Mouse (Mus musculus) neural tube, embryonic 13.5 days (tissue): Measurements from ENCODE around the gene Carnmt1. TPM values are rescaled to one million over a fixed set of nuclear protein-coding genes. Genes with fewer than 3 reads are reported as not detected.
A peak's percentile ranks its signal among the peaks of the same experiment; 100 is the strongest.

ENCODE experiments used
- ATAC-seq: fragments of 200-750 bp; cut with Nextera tagmentation; 2 replicates; pipeline ENCODE4 v1.8.0; 2017; ENCODE audit warnings: low read depth, mild to moderate bottlenecking, moderate TSS enrichment, moderate library complexity
- H3K27ac ChIP-seq: fragments of 300-500 bp; sonication (generic); replicated peaks from 2 replicates; pipeline ENCODE4 v1.5.1; 2015; ENCODE audit warnings: moderate library complexity, mild to moderate bottlenecking, inconsistent platforms
- H3K27me3 ChIP-seq: fragments of 300-500 bp; sonication (generic); 2 replicates; pipeline ENCODE4 v1.6.1; 2015; ENCODE audit warnings: mild to moderate bottlenecking, inconsistent platforms
- H3K36me3 ChIP-seq: fragments of 300-500 bp; sonication (generic); 2 replicates; pipeline ENCODE4 v1.6.1; 2015; ENCODE audit warnings: mild to moderate bottlenecking, inconsistent platforms
- H3K4me1 ChIP-seq: fragments of 300-500 bp; sonication (generic); replicated peaks from 2 replicates; pipeline ENCODE4 v1.6.1; 2015; ENCODE audit warnings: inconsistent platforms
- H3K4me2 ChIP-seq: fragments of 300-500 bp; sonication (generic); 2 replicates; pipeline ENCODE4 v1.6.1; 2015; ENCODE audit warnings: inconsistent platforms, mild to moderate bottlenecking, moderate library complexity
- H3K4me3 ChIP-seq: fragments of 300-500 bp; sonication (generic); 2 replicates; pipeline ENCODE4 v1.5.1; 2015; ENCODE audit warnings: mild to moderate bottlenecking, inconsistent platforms
- H3K9ac ChIP-seq: fragments of 300-500 bp; sonication (generic); 2 replicates; pipeline ENCODE4 v1.6.1; 2015; ENCODE audit warnings: moderate library complexity, mild to moderate bottlenecking, inconsistent platforms
- H3K9me3 ChIP-seq: fragments of 300-500 bp; sonication (generic); 2 replicates; pipeline ENCODE4 v1.6.1; 2016; ENCODE audit warnings: inconsistent platforms
- WGBS: fragments of 180-500 bp; shearing (Covaris S2); methylation state at CpG from one replicate; pipeline ENCODE4 v1.1.7; 2015; 5-methylcytosine and 5-hydroxymethylcytosine counted together
- polyA plus RNA-seq: library from polyadenylated mRNA; unstranded; fragments of >200 nt; fragmentation: Nextera tagmentation; extraction: Ambion mirVana; gene quantifications from 2 replicates; pipeline ENCODE4 v1.2.1, GENCODE M21; 2015

Gene Carnmt1
- polyA plus RNA-seq, 1 experiment from 2014 or later = 13.9 TPM

- H3K9ac ChIP-seq = no peak overlapping the region
- H3K4me1 ChIP-seq = no peaks in the 10 kb centered on the region
- H3K9me3 ChIP-seq = no peaks in the 10 kb centered on the region
- no peak overlapping the region for H3K27ac ChIP-seq
- no peak overlapping the region for H3K4me2 ChIP-seq
- H3K36me3 ChIP-seq = no peaks in the 10 kb centered on the region
- no peak for ATAC-seq
- WGBS = 77% methylated on average over 4 of the region's 4 CpGs
- H3K4me3 ChIP-seq = no peak overlapping the region
- no peaks in the 10 kb centered on the region for H3K27me3 ChIP-seq
Observed at GRCm38 (mm10) chr19:18658473-18658872, 12.1 kb upstream of the Carnmt1 start.

GRCm38 (mm10) chr19:18659349-18659748 is 11.2 kb upstream of the Carnmt1 start:
- no peak overlapping the region for H3K4me2 ChIP-seq
- no peak overlapping the region for H3K9ac ChIP-seq
- 40% methylated on average over 1 of the region's 1 CpGs for WGBS
- no peaks in the 10 kb centered on the region for H3K4me1 ChIP-seq
- H3K27me3 ChIP-seq = no peaks in the 10 kb centered on the region
- no peak for ATAC-seq
- no peaks in the 10 kb centered on the region for H3K36me3 ChIP-seq
- no peak overlapping the region for H3K4me3 ChIP-seq
- H3K27ac ChIP-seq = no peak overlapping the region
- H3K9me3 ChIP-seq = no peaks in the 10 kb centered on the region

- H3K4me3 ChIP-seq = no peak overlapping the region
- H3K36me3 ChIP-seq = no peaks in the 10 kb centered on the region
- no peak overlapping the region for H3K4me2 ChIP-seq
- no peaks in the 10 kb centered on the region for H3K27me3 ChIP-seq
- WGBS = 89% methylated on average over 3 of the region's 3 CpGs
- H3K9ac ChIP-seq = no peak overlapping the region
- H3K4me1 ChIP-seq = no peaks in the 10 kb centered on the region
- H3K9me3 ChIP-seq = no peaks in the 10 kb centered on the region
- ATAC-seq = no peak
- no peak overlapping the region for H3K27ac ChIP-seq
Observed at GRCm38 (mm10) chr19:18660466-18660865, 10.1 kb upstream of the Carnmt1 start.

GRCm38 (mm10) chr19:18661683-18662082 is 8.9 kb upstream of the Carnmt1 start:
- Histone ChIP-seq H3K27ac (no peak overlapping the region), H3K4me3 (no peak overlapping the region), H3K4me2 (no peak overlapping the region), H3K27me3 (no peaks in the 10 kb centered on the region), H3K4me1 (no peaks in the 10 kb centered on the region), H3K9me3 (no peaks in the 10 kb centered on the region), H3K36me3 (no peaks in the 10 kb centered on the region), H3K9ac (no peak overlapping the region)
- ATAC-seq = no peak
- WGBS = 76% methylated on average over 1 of the region's 1 CpGs

GRCm38 (mm10) chr19:18663904-18664303 is 6.7 kb upstream of the Carnmt1 start:
- Histone ChIP-seq H3K36me3 (no peaks in the 10 kb centered on the region), H3K4me2 (no peak overlapping the region), H3K4me1 (no peaks in the 10 kb centered on the region), H3K4me3 (no peak overlapping the region), H3K9ac (no peak overlapping the region), H3K27ac (no peak overlapping the region), H3K27me3 (no peaks in the 10 kb centered on the region), H3K9me3 (no peaks in the 10 kb centered on the region)
- WGBS = 51% methylated on average over 2 of the region's 2 CpGs
- no peak for ATAC-seq

GRCm38 (mm10) chr19:18666966-18667365 is 3.6 kb upstream of the Carnmt1 start:
- peaks cover 9% of the 10 kb centered on the region for H3K4me1 ChIP-seq
- no peak for ATAC-seq
- H3K9me3 ChIP-seq = no peaks in the 10 kb centered on the region
- H3K36me3 ChIP-seq = no peaks in the 10 kb centered on the region
- H3K9ac ChIP-seq = no peak overlapping the region
- H3K4me3 ChIP-seq = no peak overlapping the region
- no peaks in the 10 kb centered on the region for H3K27me3 ChIP-seq
- H3K27ac ChIP-seq = no peak overlapping the region
- no peak overlapping the region for H3K4me2 ChIP-seq
- WGBS = 85% methylated on average over 7 of the region's 7 CpGs

GRCm38 (mm10) chr19:18669551-18669950 is 1.0 kb upstream of the Carnmt1 start:
- WGBS = 95% methylated on average over 7 of the region's 7 CpGs
- ATAC-seq = no peak
- H3K36me3 ChIP-seq = no peaks in the 10 kb centered on the region

GRCm38 (mm10) chr19:18671056-18671741 is 635 bp downstream of the Carnmt1 start:
- Histone ChIP-seq H3K4me2 (peak overlapping the region; percentile 75), H3K9me3 (no peaks in the 10 kb centered on the region), H3K4me1 (peaks cover 26% of the 10 kb centered on the region), H3K27me3 (no peaks in the 10 kb centered on the region), H3K9ac (peak overlapping the region; percentile 84), H3K36me3 (no peaks in the 10 kb centered on the region), H3K27ac (peak overlapping the region; percentile 81), H3K4me3 (peak overlapping the region; percentile 81)
- WGBS = under 1% methylated on average over 61 of the region's 64 CpGs
- peak; percentile 81 for ATAC-seq

More at GRCm38 (mm10) chr19:18669551-18669950, 1.0 kb upstream of the Carnmt1 start:
- H3K4me2 ChIP-seq = no peak overlapping the region
- no peaks in the 10 kb centered on the region for H3K27me3 ChIP-seq
- peaks cover 26% of the 10 kb centered on the region for H3K4me1 ChIP-seq
- H3K9ac ChIP-seq = no peak overlapping the region
- H3K4me3 ChIP-seq = no peak overlapping the region
- H3K27ac ChIP-seq = no peak overlapping the region
- no peaks in the 10 kb centered on the region for H3K9me3 ChIP-seq

GRCm38 (mm10) chr19:18672498-18672897 is 1.9 kb downstream of the Carnmt1 start:
- H3K27ac ChIP-seq = no peak overlapping the region
- 57% methylated on average over 3 of the region's 3 CpGs for WGBS
- no peak for ATAC-seq
- no peaks in the 10 kb centered on the region for H3K9me3 ChIP-seq
- no peaks in the 10 kb centered on the region for H3K27me3 ChIP-seq
- peak overlapping the region; percentile 31; the same call in 1 of the 2 replicates for H3K9ac ChIP-seq
- no peaks in the 10 kb centered on the region for H3K36me3 ChIP-seq
- H3K4me1 ChIP-seq = peaks cover 26% of the 10 kb centered on the region
- peak overlapping the region; percentile 75 for H3K4me2 ChIP-seq
- peak overlapping the region; percentile 81 for H3K4me3 ChIP-seq

GRCm38 (mm10) chr19:18673116-18673515 is 2.6 kb downstream of the Carnmt1 start:
- peak overlapping the region; percentile 75 for H3K4me2 ChIP-seq
- peaks cover 26% of the 10 kb centered on the region for H3K4me1 ChIP-seq
- peak overlapping the region; percentile 14; the same call in 1 of the 2 replicates for H3K4me3 ChIP-seq
- no peaks in the 10 kb centered on the region for H3K36me3 ChIP-seq
- no peak overlapping the region for H3K27ac ChIP-seq
- WGBS = 10% methylated on average over 4 of the region's 4 CpGs
- peak overlapping the region; percentile 51; the same call in 1 of the 2 replicates for H3K9ac ChIP-seq
- no peaks in the 10 kb centered on the region for H3K27me3 ChIP-seq
- ATAC-seq = no peak
- no peaks in the 10 kb centered on the region for H3K9me3 ChIP-seq

GRCm38 (mm10) chr19:18682142-18682541 is 11.6 kb downstream of the Carnmt1 start:
- Histone ChIP-seq H3K4me3 (no peak overlapping the region), H3K27ac (no peak overlapping the region), H3K27me3 (no peaks in the 10 kb centered on the region), H3K9ac (no peak overlapping the region), H3K4me1 (no peaks in the 10 kb centered on the region), H3K36me3 (peaks cover 13% of the 10 kb centered on the region), H3K4me2 (no peak overlapping the region), H3K9me3 (no peaks in the 10 kb centered on the region)
- WGBS = 80% methylated on average over 4 of the region's 4 CpGs
- ATAC-seq = no peak

GRCm38 (mm10) chr19:18687556-18687955 is 17.0 kb downstream of the Carnmt1 start:
- Histone ChIP-seq H3K27me3 (no peaks in the 10 kb centered on the region), H3K4me2 (no peak overlapping the region), H3K9ac (no peak overlapping the region), H3K9me3 (no peaks in the 10 kb centered on the region), H3K27ac (no peak overlapping the region), H3K4me3 (no peak overlapping the region), H3K36me3 (0 out of 2 replicates have a peak, but pooled peaks cover 1% of the 10 kb centered on the region), H3K4me1 (no peaks in the 10 kb centered on the region)
- ATAC-seq = no peak
- 78% methylated on average over 3 of the region's 3 CpGs for WGBS

GRCm38 (mm10) chr19:18692176-18692575 is 21.6 kb downstream of the Carnmt1 start:
- peaks cover 18% of the 10 kb centered on the region for H3K36me3 ChIP-seq
- no peak for ATAC-seq
- H3K9ac ChIP-seq = no peak overlapping the region
- H3K4me3 ChIP-seq = no peak overlapping the region
- no peaks in the 10 kb centered on the region for H3K4me1 ChIP-seq
- no peaks in the 10 kb centered on the region for H3K27me3 ChIP-seq
- H3K9me3 ChIP-seq = no peaks in the 10 kb centered on the region
- no peak overlapping the region for H3K27ac ChIP-seq
- WGBS = 90% methylated on average over 3 of the region's 3 CpGs
- H3K4me2 ChIP-seq = no peak overlapping the region
